Mouse (Mus musculus): Measurements from ENCODE around the gene Hivep3. TPM values are rescaled to one million over a fixed set of nuclear protein-coding genes. Genes with fewer than 3 reads are reported as not detected.

Gene Hivep3
- total and polyA plus RNA-seq, 3 experiments = 14.4 to 32.3 (median 21.2) TPM

- Histone ChIP-seq H3K9ac (ENCODE audit: insufficient read depth, low read depth) (no peak within 1 kb of the TSS), H3K4me3 (replicated peaks in 1 of 3; ENCODE audit: low read depth in 2 of 3, low read length in 2 of 3, poor library complexity in 1 of 3) (no peak within 1 kb of the TSS), H3K79me2 (replicated peaks; ENCODE audit: control insufficient read depth, extremely low read depth, insufficient read depth, poor library complexity, severe bottlenecking) (no peaks in the 10 kb centered on the region), H3K36me3 (replicated peaks in 1 of 2; ENCODE audit: control insufficient read depth in 1 of 2, insufficient read depth in 1 of 2, low read length in 1 of 2) (no peaks in the 10 kb centered on the region), H3K4me2 (ENCODE audit: insufficient read depth, low read depth, poor library complexity, severe bottlenecking) (no peak within 1 kb of the TSS), H3K9me3 (replicated peaks; ENCODE audit: low read length) (no peaks in the 10 kb centered on the region), H3K4me1 (ENCODE audit: control insufficient read depth in 1 of 2, insufficient read depth in 2 of 2) (peaks cover 16 to 45% of the 10 kb centered on the region in 2 experiments), H3K27me3 (replicated peaks) (peaks cover 23% of the 10 kb centered on the region), H3K27ac (ENCODE audit: insufficient read depth, low read depth) (no peak within 1 kb of the TSS)
- dilution Hi-C loops (cut with MboI; ENCODE audit: extremely low pct_ligation_motif_present, extremely low pct_unique_long_range_greater_than_20kb, low sequenced_read_pairs) = no loop called here
- TF ChIP-seq JUND (conservative IDR thresholded peaks at IDR 0.05; ENCODE audit: low read depth, low read length) (no peak), ZC3H11A (IDR thresholded peaks at IDR 0.05; ENCODE audit: low read depth, low read length) (no peak), SIN3A (IDR thresholded peaks at IDR 0.05; ENCODE audit: low read length) (no peak), ELF1 (IDR thresholded peaks at IDR 0.05; ENCODE audit: low read depth, low read length) (0 out of 2 replicates have a peak, but pooled peaks have one; percentile 47), MAZ (IDR thresholded peaks at IDR 0.05; ENCODE audit: low read depth, low read length) (no peak)
- in situ Hi-C loops (cut with MboI; ENCODE audit: low pct_ligation_motif_present, low pct_unique_long_range_greater_than_20kb, low sequenced_read_pairs) = no loop called here
- peak; percentile 22 for DNase-seq (ENCODE audit: extremely low read depth)
Measured at GRCm38 (mm10) chr4:120161166-120161949, 427.8 kb downstream of the Hivep3 start, which contains the start of gene Edn2. Gene Edn2, plus strand, starts transcription at chr4:120161206.

- H3K9me3 ChIP-seq (replicated peaks; ENCODE audit: low read length) = no peaks in the 10 kb centered on the region
- no peaks in the 10 kb centered on the region for H3K79me2 ChIP-seq (replicated peaks; ENCODE audit: control insufficient read depth, extremely low read depth, insufficient read depth, poor library complexity, severe bottlenecking)
- H3K27me3 ChIP-seq (replicated peaks) = peaks cover 16% of the 10 kb centered on the region
- in situ Hi-C loops (cut with MboI; ENCODE audit: low pct_ligation_motif_present, low pct_unique_long_range_greater_than_20kb, low sequenced_read_pairs) = no loop called here
- TF ChIP-seq EP300 (IDR thresholded peaks at IDR 0.05; ENCODE audit: low read length) = no peak
- TF ChIP-seq ZMIZ1 (IDR thresholded peaks at IDR 0.05; ENCODE audit: low read depth, low read length) = no peak
- TF ChIP-seq CHD1 (IDR thresholded peaks at IDR 0.05; ENCODE audit: low read depth, low read length) = no peak
- no peak for TF ChIP-seq PAX5 (IDR thresholded peaks at IDR 0.05; ENCODE audit: low read length)
- no peak for TF ChIP-seq MXI1 (IDR thresholded peaks at IDR 0.05; ENCODE audit: low read depth, low read length)
- no peak for TF ChIP-seq SIN3A (IDR thresholded peaks at IDR 0.05; ENCODE audit: low read length)
- no peak for TF ChIP-seq MAX (IDR thresholded peaks at IDR 0.05; ENCODE audit: low read length)
- TF ChIP-seq MYC (IDR thresholded peaks at IDR 0.05; ENCODE audit: low read depth, low read length) = no peak
- no peak for TF ChIP-seq CTCF (conservative IDR thresholded peaks at IDR 0.05 in 1 of 2, IDR thresholded peaks at IDR 0.05 in 1 of 2; ENCODE audit: low read depth in 2 of 2, low read length in 2 of 2)
- no peak for TF ChIP-seq RCOR1 (conservative IDR thresholded peaks at IDR 0.05; ENCODE audit: low read depth, low read length)
- no peak for TF ChIP-seq ETS1 (conservative IDR thresholded peaks at IDR 0.05; ENCODE audit: low read depth, low read length)
- no peak for TF ChIP-seq MAZ (IDR thresholded peaks at IDR 0.05; ENCODE audit: low read depth, low read length)
- TF ChIP-seq HCFC1 (IDR thresholded peaks at IDR 0.05; ENCODE audit: low read depth, low read length) = no peak
- TF ChIP-seq JUN (IDR thresholded peaks at IDR 0.05; ENCODE audit: insufficient read depth, low read depth, low read length) = no peak
- no peak for TF ChIP-seq USF1 (IDR thresholded peaks at IDR 0.05; ENCODE audit: low read depth, low read length)
- no peak for TF ChIP-seq JUND (conservative IDR thresholded peaks at IDR 0.05; ENCODE audit: low read depth, low read length)
- no peaks in the 10 kb centered on the region for H3K36me3 ChIP-seq (replicated peaks in 1 of 2; ENCODE audit: control insufficient read depth in 1 of 2, insufficient read depth in 1 of 2, low read length in 1 of 2)
- H3K27ac ChIP-seq (ENCODE audit: insufficient read depth, low read depth) = no peak overlapping the region
- H3K4me2 ChIP-seq (ENCODE audit: insufficient read depth, low read depth, poor library complexity, severe bottlenecking) = no peak overlapping the region
- peaks cover 16 to 46% of the 10 kb centered on the region in 2 experiments for H3K4me1 ChIP-seq (ENCODE audit: control insufficient read depth in 1 of 2, insufficient read depth in 2 of 2)
- no peak overlapping the region for H3K4me3 ChIP-seq (replicated peaks in 1 of 3; ENCODE audit: low read depth in 2 of 3, low read length in 2 of 3, poor library complexity in 1 of 3)
- dilution Hi-C loops (cut with MboI; ENCODE audit: extremely low pct_ligation_motif_present, extremely low pct_unique_long_range_greater_than_20kb, low sequenced_read_pairs) = no loop called here
- no peak for DNase-seq (ENCODE audit: extremely low read depth)
- H3K9ac ChIP-seq (ENCODE audit: insufficient read depth, low read depth) = no peak overlapping the region
Measured at GRCm38 (mm10) chr4:120162586-120162985, 429.0 kb downstream of the Hivep3 start.
